Mouse (Mus musculus) spleen, adult 2 months (tissue): ENCODE measurements around the gene 1700028K03Rik. TPM values are rescaled to one million over a fixed set of nuclear protein-coding genes. Genes with fewer than 3 reads are reported as not detected.

Experiments
- DNase-seq, 2 experiments: peaks; one replicate each; pipeline versions ENCODE4 v3.0.0 to v3.0.0-alpha.2; 2012 to 2021; ENCODE audit warnings: low spot score in 2 of 2, low read depth in 1 of 2
- H3K27ac ChIP-seq: fragments of 200-500 bp; 2 replicates; pipeline ENCODE4 v1.5.1; 2012; ENCODE audit warnings: low read length, inconsistent platforms; ENCODE audit not compliant: insufficient read depth
- H3K27me3 ChIP-seq: fragments of 200-500 bp; 2 replicates; pipeline ENCODE4 v1.6.1; 2012; ENCODE audit warnings: mild to moderate bottlenecking, moderate library complexity, low read length, inconsistent platforms; ENCODE audit not compliant: control insufficient read depth, insufficient read depth
- H3K36me3 ChIP-seq: fragments of 200-500 bp; 2 replicates; pipeline ENCODE4 v1.6.1; 2012; ENCODE audit warnings: mild to moderate bottlenecking, low read length, inconsistent platforms; ENCODE audit not compliant: control insufficient read depth, insufficient read depth
- H3K4me1 ChIP-seq: fragments of 200-500 bp; 2 replicates; pipeline ENCODE4 v1.6.1; 2011; ENCODE audit warnings: inconsistent platforms; ENCODE audit not compliant: control insufficient read depth, insufficient read depth, insufficient read length
- H3K4me3 ChIP-seq: fragments of 200-500 bp; 2 replicates; pipeline ENCODE4 v1.5.1; 2011; ENCODE audit warnings: mild to moderate bottlenecking, inconsistent platforms; ENCODE audit not compliant: insufficient read depth, insufficient read length; ENCODE audit errors: extremely low read depth
- CTCF ChIP-seq: fragments of 200-500 bp; IDR thresholded peaks from 2 replicates; pipeline ENCODE4 v1.5.1; 2011; ENCODE audit warnings: mild to moderate bottlenecking, inconsistent platforms; ENCODE audit not compliant: insufficient read depth, insufficient read length, insufficient replicate concordance; ENCODE audit errors: extremely low read depth
- POLR2A ChIP-seq: fragments of 200-500 bp; IDR thresholded peaks from 2 replicates; pipeline ENCODE4 v1.6.1; 2011; ENCODE audit warnings: low read depth, low read length, inconsistent platforms
- WGBS: fragments of 180-500 bp; shearing (Covaris S2); methylation state at CpG from one replicate; pipeline ENCODE4 v1.1.7; 2018; 5-methylcytosine and 5-hydroxymethylcytosine counted together
- polyA plus RNA-seq: library from polyadenylated mRNA; depleted of rRNA; stranded (reverse); fragments of >200 nt; gene quantifications from 2 replicates; pipeline ENCODE4 v1.2.3, GENCODE M21; 2012

1700028K03Rik gene
- polyA plus RNA-seq, 1 experiment: 0.01 TPM

- peaks cover 1% of the 10 kb centered on the region for H3K36me3 ChIP-seq
- 48% methylated on average over 2 of the region's 2 CpGs for WGBS
- H3K27ac ChIP-seq: no peak overlapping the region
- no peak for TF ChIP-seq CTCF
- no peak for TF ChIP-seq POLR2A
- peaks cover 2% of the 10 kb centered on the region; the same call in 1 of the 2 replicates for H3K4me1 ChIP-seq
- H3K27me3 ChIP-seq: no peaks in the 10 kb centered on the region
- no peak for DNase-seq
- H3K4me3 ChIP-seq: no peak overlapping the region
Measured at GRCm38 (mm10) chr5:107511326-107511725, 23.2 kb upstream of the 1700028K03Rik start.

DNA sequence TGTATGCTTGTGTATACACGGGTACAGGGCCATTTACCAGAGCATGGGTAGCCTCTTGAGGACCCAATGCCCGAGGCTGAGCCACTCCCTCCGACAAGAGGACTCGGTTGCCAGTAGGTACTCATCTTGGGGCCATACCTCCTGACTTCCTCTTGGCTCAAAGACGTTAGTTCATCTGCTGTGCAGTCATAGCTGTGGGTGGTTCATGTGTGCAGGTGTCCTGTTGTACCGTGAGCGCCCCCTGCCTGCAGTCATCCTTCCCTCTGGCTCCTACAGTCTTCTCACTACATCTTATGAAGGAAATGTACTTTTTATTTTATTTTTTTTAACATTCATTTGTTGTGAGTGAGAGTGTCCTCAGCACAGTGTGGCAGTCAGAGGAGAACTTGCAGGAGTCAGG, 20.9 kb upstream of the 1700028K03Rik start:
- Histone ChIP-seq H3K4me1 (peaks cover 2% of the 10 kb centered on the region; the same call in 1 of the 2 replicates), H3K27ac (no peak overlapping the region), H3K4me3 (no peak overlapping the region), H3K27me3 (no peaks in the 10 kb centered on the region), H3K36me3 (no peaks in the 10 kb centered on the region; the same call in 1 of the 2 replicates)
- peak; percentile 64 to 68 for DNase-seq
- 15% methylated on average over 7 of the region's 7 CpGs for WGBS
- TF ChIP-seq CTCF (peak; percentile 74; the same call in 1 of the 2 replicates), POLR2A (no peak)

GRCm38 (mm10) chr5:107515453-107515852, 19.1 kb upstream of the 1700028K03Rik start:
- WGBS: 89% methylated on average over 3 of the region's 3 CpGs
- TF ChIP-seq CTCF (no peak), POLR2A (no peak)
- no peak overlapping the region for H3K27ac ChIP-seq
- no peaks in the 10 kb centered on the region; the same call in 1 of the 2 replicates for H3K36me3 ChIP-seq
- no peaks in the 10 kb centered on the region for H3K27me3 ChIP-seq
- peaks cover 2% of the 10 kb centered on the region; the same call in 1 of the 2 replicates for H3K4me1 ChIP-seq
- no peak for DNase-seq
- H3K4me3 ChIP-seq: no peak overlapping the region

DNA sequence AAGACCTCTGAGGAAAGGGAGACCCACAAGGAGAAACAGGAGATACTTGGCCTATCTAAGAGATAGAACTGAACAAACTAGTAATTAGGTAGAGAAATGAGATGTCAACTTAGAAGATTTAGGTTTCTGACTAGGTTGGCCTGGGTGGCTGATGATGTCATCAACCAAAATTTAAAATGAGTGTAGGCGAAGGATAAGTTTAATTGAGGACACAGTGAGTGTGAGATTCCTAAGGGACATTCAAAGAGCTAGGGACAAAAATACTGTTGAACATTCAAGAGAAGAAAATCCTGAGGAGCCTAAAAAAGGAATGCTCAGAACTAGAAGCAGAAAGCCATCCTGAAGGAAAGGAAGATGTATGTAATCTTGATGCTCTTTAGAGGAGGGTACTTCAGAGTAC, 18.4 kb upstream of the 1700028K03Rik start:
- Histone ChIP-seq H3K4me3 (no peak overlapping the region), H3K36me3 (no peaks in the 10 kb centered on the region), H3K27ac (no peak overlapping the region), H3K27me3 (no peaks in the 10 kb centered on the region), H3K4me1 (peaks cover 2% of the 10 kb centered on the region; the same call in 1 of the 2 replicates)
- no peak for TF ChIP-seq POLR2A
- TF ChIP-seq CTCF: no peak
- DNase-seq: no peak
- 90% methylated on average over 1 of the region's 1 CpGs for WGBS

- Histone ChIP-seq H3K27ac (no peak overlapping the region), H3K36me3 (no peaks in the 10 kb centered on the region), H3K4me3 (no peak overlapping the region), H3K27me3 (no peaks in the 10 kb centered on the region), H3K4me1 (peaks cover 3% of the 10 kb centered on the region; the same call in 1 of the 2 replicates)
- TF ChIP-seq CTCF (no peak), POLR2A (no peak)
- no peak for DNase-seq
- WGBS: 95% methylated on average over 4 of the region's 4 CpGs
Measured at GRCm38 (mm10) chr5:107518602-107519001, 15.9 kb upstream of the 1700028K03Rik start.

DNA sequence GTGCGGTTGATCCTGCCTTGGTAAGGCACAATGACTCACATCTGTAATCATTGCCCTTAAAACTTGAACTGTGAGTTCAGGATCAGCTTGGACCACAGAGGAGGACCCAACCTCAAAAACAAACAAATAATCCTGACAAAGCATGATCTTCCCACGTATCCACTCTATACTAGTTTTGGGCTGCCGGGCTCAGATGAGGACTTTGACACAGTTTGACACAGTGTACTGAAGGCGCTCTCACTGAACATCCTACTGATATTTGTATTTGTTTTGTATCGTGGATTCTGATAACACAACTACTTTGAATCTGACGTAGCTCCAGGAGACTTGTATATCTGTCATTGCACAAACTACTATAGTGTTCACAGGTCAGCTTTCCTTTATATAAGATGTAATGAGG, 13.1 kb upstream of the 1700028K03Rik start:
- TF ChIP-seq CTCF (no peak), POLR2A (no peak)
- Histone ChIP-seq H3K36me3 (no peaks in the 10 kb centered on the region), H3K27me3 (no peaks in the 10 kb centered on the region), H3K27ac (no peak overlapping the region), H3K4me3 (no peak overlapping the region), H3K4me1 (peaks cover 3% of the 10 kb centered on the region; the same call in 1 of the 2 replicates)
- 90% methylated on average over 6 of the region's 6 CpGs for WGBS
- DNase-seq: no peak

- peak overlapping the region; percentile 3; the same call in 1 of the 2 replicates for H3K4me3 ChIP-seq
- TF ChIP-seq CTCF (no peak), POLR2A (no peak)
- H3K36me3 ChIP-seq: no peaks in the 10 kb centered on the region
- WGBS: 34% methylated on average over 7 of the region's 7 CpGs
- DNase-seq: no peak
- no peaks in the 10 kb centered on the region for H3K27me3 ChIP-seq
- H3K4me1 ChIP-seq: peaks cover 3% of the 10 kb centered on the region; the same call in 1 of the 2 replicates
- no peak overlapping the region for H3K27ac ChIP-seq
Measured at GRCm38 (mm10) chr5:107521897-107522296, 12.6 kb upstream of the 1700028K03Rik start.
